Mouse (Mus musculus) lung, postnatal 4 days (tissue): ENCODE results near the gene Nfam1.

Source experiments
- DNase-seq, 2 experiments: peaks; one replicate each; pipeline ENCODE4 v3.0.0; 2021

Gene Nfam1

DNA sequence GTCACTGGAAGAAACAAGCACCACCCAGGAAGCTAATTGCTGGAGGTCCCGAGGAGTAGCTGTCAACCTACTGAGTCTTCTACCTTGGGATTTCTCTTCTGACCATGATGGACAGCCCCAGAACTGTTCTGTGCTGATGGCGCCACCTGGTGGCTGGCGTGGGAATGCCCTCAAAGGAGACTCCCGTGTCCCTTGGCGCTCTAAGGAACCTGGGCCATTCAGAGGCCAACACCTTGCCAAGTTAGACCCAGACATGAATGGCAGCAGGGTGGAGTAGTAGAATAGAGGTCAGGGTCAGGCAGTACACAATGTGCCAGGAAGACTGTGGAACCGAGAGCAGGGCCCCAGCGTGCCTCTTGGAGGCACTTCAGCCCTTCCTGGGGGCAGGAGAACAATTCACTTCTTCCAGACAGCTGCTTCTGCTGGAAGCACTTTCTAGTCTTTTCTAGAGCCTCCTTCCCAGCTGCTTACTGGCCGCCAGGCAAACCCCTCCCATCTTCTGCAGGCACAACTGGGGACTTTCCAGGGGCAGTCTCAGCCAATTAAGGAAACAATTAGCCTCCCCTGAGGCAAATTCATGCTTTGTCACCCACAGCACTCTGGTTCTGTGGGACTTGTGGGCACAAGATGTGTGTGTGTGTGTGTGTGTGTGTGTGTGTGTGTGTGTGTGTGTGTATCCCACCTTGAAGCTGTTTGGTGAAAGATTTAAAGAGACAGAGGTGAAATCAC lies 4.8 kb upstream of the Nfam1 start:
- DNase-seq: peak; percentile 84 to 92

GRCm38 (mm10) chr15:83036900-83037519 lies 3.9 kb upstream of the Nfam1 start:
- DNase-seq: peak; percentile 25 to 53

GRCm38 (mm10) chr15:83036089-83036488 lies 3.0 kb upstream of the Nfam1 start:
- DNase-seq: peak; percentile 57 to 64

DNA sequence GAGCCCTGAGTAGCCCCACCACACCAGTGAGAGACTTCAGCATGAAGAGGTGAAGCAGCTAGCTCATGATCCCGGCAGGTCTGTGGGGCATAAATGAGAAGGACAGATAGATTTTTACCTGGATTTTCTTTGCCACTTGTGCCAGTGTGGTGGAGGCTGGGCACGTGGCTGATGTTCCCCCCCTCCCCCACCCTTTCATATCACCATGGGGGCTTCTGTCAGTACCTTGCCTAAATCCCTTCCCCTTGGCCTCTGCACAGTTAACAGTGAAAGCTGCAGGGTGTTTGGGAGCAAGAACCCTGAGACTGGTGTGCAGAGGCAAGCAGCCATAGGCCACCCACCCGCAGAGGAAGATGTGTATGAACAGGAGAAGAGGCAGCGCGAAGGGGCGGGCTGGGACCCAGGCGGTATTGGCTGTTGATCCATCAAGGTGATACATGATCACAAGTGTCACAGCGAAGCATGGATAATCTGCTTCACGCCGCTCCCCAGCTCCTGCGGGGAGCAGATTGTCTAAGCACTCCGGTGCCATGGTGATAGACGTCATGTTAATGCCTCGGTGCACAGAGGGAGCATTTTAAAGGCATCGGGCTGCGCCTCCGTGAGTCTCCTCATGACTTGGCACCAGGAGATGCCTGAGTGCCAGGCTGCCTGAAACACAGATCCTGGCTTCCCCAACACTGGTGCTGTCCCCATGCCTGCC lies 1.3 kb upstream of the Nfam1 start:
- no peak for DNase-seq

DNA sequence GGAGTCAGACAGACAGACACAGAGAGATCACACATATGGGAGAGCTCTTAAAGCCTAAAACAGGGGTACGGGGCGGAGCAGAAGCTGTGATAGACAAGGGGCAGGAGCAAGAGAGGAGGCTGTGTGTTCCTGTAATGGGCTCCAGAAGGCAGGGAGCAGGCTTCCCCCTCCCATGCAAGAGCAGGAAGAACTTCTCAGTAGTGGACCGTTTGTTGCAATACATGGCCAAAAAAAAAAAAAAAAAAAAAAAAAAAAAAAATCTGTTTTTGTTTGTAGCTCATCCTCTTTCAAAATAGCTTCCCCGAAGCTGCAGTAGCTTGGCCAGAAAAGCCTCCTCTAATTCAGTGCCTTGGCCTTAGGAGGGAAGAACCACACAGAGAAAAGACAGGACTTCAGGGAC lies 2.2 kb downstream of the Nfam1 start:
- peak; percentile 42 to 45 for DNase-seq

GRCm38 (mm10) chr15:83029725-83030718 lies 3.1 kb downstream of the Nfam1 start:
- DNase-seq: no peak

- DNase-seq: no peak
Measured at GRCm38 (mm10) chr15:83026129-83026528, 7.0 kb downstream of the Nfam1 start.

DNA sequence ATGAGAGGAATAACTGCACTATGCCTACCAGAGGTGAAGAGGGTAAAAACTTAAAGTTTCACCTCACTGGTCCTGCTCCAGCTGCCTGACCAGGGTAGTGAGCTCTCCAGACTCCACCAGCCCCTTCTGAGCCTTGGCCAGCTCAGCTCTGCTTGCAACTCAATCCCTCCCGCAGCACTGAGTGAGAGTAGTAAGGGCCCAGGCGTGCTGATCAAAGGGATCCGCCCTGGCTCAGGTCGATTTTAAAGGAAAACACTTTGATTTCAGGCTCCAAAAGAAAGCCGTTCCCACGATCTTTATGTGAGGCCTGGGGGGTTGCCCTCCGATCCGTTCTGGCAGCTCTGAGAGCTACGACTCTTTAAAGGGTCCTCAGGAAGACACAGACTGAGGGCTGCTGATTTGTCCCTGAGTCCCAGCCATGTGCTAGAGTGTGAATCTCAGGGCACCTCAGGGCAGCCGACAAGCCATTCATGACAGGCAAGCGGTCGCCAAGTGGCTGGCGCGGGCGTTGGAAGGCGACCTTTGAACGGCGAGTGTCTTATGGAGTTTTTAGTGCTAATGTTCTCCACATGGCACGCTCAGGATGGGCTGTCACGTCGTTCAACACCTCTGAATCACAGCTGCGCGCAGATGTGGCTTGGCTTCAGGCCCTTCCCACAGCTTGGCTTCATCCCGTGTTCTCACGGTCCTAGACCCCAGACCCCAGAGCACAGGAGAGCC lies 7.9 kb downstream of the Nfam1 start:
- DNase-seq: peak; percentile 47 to 82

GRCm38 (mm10) chr15:83022947-83023346 lies 10.2 kb downstream of the Nfam1 start:
- no peak for DNase-seq

GRCm38 (mm10) chr15:83010990-83011664 lies 22.0 kb downstream of the Nfam1 start:
- DNase-seq: peak in 1 of 2 experiments; percentile 37

DNA sequence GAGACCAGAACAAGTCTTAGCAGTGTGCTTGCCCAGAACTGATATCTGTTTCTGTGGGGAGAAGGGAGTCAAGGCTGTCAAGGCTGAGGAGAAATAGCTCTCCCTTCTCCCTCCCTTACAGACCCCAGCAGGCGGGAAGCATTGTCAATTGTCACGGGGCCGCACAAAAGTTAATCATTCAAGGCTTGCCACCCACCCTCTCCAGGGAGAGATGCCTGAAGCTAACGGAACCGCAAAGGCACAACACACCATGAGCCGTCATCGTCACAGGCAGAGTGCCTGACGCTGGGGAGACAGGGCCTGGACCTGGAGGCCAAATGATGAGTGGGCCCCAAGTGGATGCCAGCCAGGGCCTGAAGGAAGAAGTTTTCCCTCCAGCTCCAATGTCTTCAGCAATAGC lies 22.7 kb downstream of the Nfam1 start:
- no peak for DNase-seq

DNA sequence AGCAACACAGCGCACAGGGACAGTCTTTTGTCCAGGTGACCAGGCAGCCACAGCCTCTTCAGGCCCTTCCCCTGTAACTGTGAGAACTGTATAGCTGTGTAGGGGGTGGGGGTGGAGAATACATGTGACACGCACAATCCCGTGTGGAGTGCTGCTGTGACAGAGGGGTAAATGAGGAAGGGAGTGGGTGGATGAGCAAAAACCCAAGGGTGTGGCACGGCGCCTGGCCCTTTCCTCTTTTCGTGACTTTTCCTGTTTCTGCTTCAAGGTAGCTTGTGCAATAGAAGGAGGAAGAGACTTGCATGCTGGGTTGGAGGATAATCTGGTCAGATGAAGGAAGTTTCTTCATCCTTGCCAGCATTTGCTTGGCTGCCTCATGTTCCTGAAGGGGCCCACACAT lies 23.6 kb downstream of the Nfam1 start:
- peak; percentile 58 to 69 for DNase-seq

GRCm38 (mm10) chr15:83008761-83009423 lies 24.2 kb downstream of the Nfam1 start:
- peak in 1 of 2 experiments; percentile 40 for DNase-seq

DNA sequence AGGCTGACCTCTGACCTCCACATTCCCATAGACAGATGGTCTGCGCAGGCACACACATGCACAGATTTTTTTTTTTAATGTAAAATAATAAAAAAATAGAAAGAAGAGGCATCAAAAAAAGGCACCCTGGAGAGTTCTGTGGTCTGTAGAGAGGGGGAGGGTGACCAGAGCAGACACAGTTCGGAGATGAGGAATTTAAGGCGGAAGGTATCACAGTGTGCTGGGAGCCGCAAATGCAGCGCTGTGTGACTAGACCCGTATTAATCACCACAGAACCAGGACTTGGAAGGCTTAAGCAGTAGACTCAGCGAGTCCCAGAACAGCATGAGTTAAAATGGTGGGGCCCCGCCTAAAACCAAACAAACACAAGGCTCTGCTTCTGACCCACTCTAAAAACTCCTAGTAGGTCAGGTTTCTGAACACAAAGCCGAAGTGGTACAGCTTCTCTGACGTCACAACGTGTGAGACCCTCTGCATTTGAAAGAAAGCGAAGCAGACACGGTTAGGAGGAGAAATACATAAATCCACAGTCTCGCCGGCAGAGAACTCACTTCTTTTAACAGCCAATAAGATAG lies 25.7 kb downstream of the Nfam1 start:
- no peak for DNase-seq

DNA sequence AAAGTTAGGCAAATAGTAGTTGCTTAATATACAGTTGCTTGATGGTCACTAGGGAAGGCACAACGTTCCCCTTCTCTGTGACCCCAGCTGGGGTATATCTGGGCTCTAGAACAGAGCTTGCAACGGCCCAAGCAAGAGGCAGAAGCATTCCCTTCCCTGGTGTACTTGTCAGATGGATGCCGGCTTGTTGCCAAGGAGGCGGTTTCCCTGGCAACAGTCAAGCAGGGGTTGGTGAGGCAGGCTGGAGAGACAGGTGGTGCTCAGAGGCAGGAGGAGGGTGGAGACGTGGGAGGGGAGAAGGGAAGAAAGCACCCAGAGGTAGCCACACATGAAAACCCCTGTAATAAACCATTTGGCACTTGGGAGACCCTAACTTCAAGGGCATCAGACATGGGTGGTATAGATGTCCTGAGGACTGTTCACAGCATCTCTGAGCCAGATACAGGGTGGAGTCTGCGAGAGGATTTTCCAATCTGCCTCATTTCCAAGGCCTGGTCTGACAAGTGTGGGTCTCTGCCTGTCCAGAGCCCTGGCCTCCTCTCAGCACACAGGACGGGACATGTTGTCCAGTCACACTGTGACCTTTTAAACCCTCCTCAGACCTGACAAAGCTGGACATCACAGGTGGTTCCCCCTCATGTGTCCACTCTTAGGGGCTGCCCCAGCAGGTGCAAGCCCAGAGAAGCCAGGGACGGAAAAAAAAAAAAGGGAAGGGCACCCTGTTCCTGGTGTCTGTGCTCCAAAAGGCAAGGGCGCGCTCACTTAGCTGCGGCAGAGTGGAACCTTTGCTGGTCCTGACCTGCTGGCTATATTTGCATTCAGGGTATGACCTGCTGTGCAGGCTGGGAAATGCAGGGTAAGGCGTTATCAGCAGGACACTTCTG lies 30.2 kb downstream of the Nfam1 start:
- no peak for DNase-seq

DNA sequence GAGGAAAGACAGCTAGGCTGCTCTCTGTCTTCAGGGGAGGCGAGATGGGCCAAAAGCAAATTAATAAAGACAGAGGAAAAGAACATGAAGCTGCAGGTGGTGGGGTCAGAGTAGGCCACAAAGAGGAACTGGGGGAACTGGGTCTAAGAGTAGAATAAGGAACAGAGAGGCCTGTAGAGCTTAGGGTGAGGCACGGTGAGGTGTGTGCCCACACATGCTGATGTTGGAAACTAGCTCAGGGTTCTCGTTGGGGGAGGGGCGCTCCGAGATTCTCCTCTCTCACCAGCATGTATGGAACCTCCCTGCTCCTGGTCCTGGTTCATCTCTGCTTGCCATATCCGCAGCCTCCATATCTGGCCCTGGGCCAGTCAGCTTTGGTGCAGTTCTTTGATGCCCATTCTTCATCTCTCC lies 34.3 kb downstream of the Nfam1 start:
- DNase-seq: peak; percentile 33 to 41

GRCm38 (mm10) chr15:82996431-82996830 lies 36.7 kb downstream of the Nfam1 start:
- DNase-seq: no peak

GRCm38 (mm10) chr15:82995239-82995638 lies 37.9 kb downstream of the Nfam1 start:
- DNase-seq: no peak

GRCm38 (mm10) chr15:82992911-82993310 lies 40.2 kb downstream of the Nfam1 start:
- DNase-seq: no peak
